Mouse (Mus musculus): ENCODE results near the gene Tmem98. TPM values are rescaled to one million over a fixed set of nuclear protein-coding genes. Genes with fewer than 3 reads are reported as not detected.

Gene Tmem98
- polyA plus RNA-seq, 1 experiment from 2014 or later: 111 TPM

DNA sequence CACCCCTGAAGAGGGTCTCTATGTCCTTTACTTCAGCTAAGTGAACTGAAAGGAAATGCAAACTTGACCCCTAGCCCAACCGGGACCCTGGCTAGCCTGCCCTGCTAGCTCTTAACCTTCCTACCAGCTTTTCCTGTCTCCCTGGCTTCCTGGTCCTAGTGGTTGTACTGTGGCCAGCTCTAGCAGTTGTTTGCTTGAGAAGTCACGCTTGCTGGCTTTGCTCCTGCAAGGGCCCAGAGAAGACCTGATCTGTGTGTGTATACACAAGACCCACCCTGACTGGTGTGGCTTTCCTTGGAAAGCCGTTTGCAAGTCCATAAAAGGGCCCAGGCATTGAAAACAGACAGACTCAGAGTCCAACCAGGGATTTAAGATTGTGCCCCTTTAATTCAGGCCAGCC, 7.3 kb upstream of the Tmem98 start:
- Histone ChIP-seq H3K9ac (ENCODE audit: low read length) (0 out of 2 replicates have a peak overlapping the region, but pooled peaks have one; percentile 14), H3K4me1 (ENCODE audit: control insufficient read depth, insufficient read depth, low read length) (peaks cover 9% of the 10 kb centered on the region), H3K27ac (ENCODE audit: low read length) (peak overlapping the region; percentile 88), H3K4me2 (ENCODE audit: low read depth, low read length) (peak overlapping the region; percentile 8; the same call in 1 of the 2 replicates), H3K4me3 (replicated peaks; ENCODE audit: low read length) (no peak overlapping the region), H3K27me3 (ENCODE audit: control insufficient read depth, insufficient read depth, low read length) (no peaks in the 10 kb centered on the region), H3K9me3 (replicated peaks; ENCODE audit: control insufficient read depth, low read length) (no peaks in the 10 kb centered on the region), H3K36me3 (ENCODE audit: control insufficient read depth, insufficient read depth, low read length) (no peaks in the 10 kb centered on the region)
- ATAC-seq (ENCODE audit: insufficient read depth, low FRiP score): peak; percentile 88
- 28% methylated on average over 3 of the region's 3 CpGs for whole genome bisulfite sequencing

DNA sequence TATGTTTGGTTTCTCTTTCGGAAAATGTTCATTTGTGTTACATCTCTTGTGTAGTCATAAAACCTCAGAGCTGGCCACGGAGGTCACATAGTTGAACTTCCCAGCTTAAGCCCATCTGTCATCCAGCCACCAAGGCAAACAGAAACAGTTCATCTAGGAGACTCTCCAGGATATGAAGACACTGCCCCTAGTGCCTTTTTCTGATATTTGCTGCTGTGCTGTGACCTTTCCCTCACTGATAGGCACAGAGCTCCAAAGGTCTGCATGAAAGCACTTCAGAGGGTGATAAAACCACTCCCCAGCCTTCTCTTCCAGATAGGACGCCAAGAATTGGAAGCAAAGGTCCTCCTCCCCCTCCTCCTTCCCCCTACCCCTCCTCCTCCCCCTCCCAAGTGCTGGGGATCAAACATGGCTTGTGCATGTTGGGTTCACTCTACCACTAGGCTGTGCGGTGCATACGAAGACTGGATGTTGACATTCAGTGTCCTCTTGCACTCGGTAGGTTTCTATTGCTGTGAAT, 1.4 kb upstream of the Tmem98 start:
- no peak overlapping the region for H3K4me3 ChIP-seq (replicated peaks; ENCODE audit: low read length)
- H3K36me3 ChIP-seq (ENCODE audit: control insufficient read depth, insufficient read depth, low read length): no peaks in the 10 kb centered on the region
- H3K9me3 ChIP-seq (replicated peaks; ENCODE audit: control insufficient read depth, low read length): no peaks in the 10 kb centered on the region
- 0 out of 2 replicates have a peak overlapping the region, but pooled peaks have one; percentile 90 for H3K27ac ChIP-seq (ENCODE audit: low read length)
- ATAC-seq (ENCODE audit: insufficient read depth, low FRiP score): peak; percentile 19; the same call in 1 of the 2 replicates
- H3K4me1 ChIP-seq (ENCODE audit: control insufficient read depth, insufficient read depth, low read length): peaks cover 16% of the 10 kb centered on the region
- no peak overlapping the region for H3K9ac ChIP-seq (ENCODE audit: low read length)
- WGBS: 50% methylated on average over 6 of the region's 6 CpGs
- no peaks in the 10 kb centered on the region for H3K27me3 ChIP-seq (ENCODE audit: control insufficient read depth, insufficient read depth, low read length)
- no peak overlapping the region for H3K4me2 ChIP-seq (ENCODE audit: low read depth, low read length)

DNA sequence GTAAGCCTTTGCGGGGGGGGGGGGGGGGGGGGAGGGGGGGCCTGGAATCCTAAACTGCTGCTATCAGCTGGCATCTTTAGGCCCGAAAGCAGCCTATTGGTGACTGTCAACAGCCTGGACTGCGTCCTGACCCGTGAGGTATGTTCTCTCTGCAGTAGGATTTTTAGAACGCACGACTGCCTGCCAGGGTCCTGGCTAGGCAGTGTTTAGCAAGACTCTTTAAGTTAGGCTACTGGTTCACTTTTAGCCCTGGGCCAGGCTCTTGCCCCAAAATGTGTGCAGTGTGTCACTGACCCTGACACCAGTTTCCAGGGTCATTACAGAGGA, 346 bp upstream of the Tmem98 start:
- no peaks in the 10 kb centered on the region for H3K27me3 ChIP-seq (ENCODE audit: control insufficient read depth, insufficient read depth, low read length)
- peak overlapping the region; percentile 91 for H3K9ac ChIP-seq (ENCODE audit: low read length)
- no peaks in the 10 kb centered on the region for H3K9me3 ChIP-seq (replicated peaks; ENCODE audit: control insufficient read depth, low read length)
- 20% methylated on average over 5 of the region's 6 CpGs for WGBS
- no peaks in the 10 kb centered on the region; the same call in 1 of the 2 replicates for H3K36me3 ChIP-seq (ENCODE audit: control insufficient read depth, insufficient read depth, low read length)
- H3K27ac ChIP-seq (ENCODE audit: low read length): peak overlapping the region; percentile 90
- peaks cover 16% of the 10 kb centered on the region for H3K4me1 ChIP-seq (ENCODE audit: control insufficient read depth, insufficient read depth, low read length)
- peak overlapping the region; percentile 63 for H3K4me3 ChIP-seq (replicated peaks; ENCODE audit: low read length)
- H3K4me2 ChIP-seq (ENCODE audit: low read depth, low read length): peak overlapping the region; percentile 80
- ATAC-seq (ENCODE audit: insufficient read depth, low FRiP score): peak; percentile 22; the same call in 1 of the 2 replicates

DNA sequence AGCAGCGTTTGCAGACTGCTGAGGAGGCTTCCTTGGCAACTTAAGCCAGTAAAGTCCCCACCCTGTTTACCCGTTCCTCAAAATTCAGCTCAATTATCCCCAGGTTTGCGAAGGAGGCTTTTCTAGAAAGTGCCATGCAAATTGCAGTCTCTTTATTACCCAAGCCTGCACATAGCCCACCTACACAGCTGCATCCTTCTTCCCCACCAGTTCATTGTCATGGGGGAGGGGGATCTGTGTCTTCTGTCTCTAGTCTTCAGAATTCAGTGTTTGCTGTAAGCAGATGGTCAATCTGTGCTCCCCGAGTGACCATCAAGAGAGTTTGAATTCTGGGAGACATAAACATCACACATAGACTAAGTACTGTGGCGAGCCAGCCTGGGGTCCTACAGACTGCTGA, 1.2 kb downstream of the Tmem98 start:
- Histone ChIP-seq H3K4me3 (replicated peaks; ENCODE audit: low read length) (peak overlapping the region; percentile 63), H3K9ac (ENCODE audit: low read length) (peak overlapping the region; percentile 91), H3K36me3 (ENCODE audit: control insufficient read depth, insufficient read depth, low read length) (no peaks in the 10 kb centered on the region; the same call in 1 of the 2 replicates), H3K9me3 (replicated peaks; ENCODE audit: control insufficient read depth, low read length) (no peaks in the 10 kb centered on the region), H3K27ac (ENCODE audit: low read length) (0 out of 2 replicates have a peak overlapping the region, but pooled peaks have one; percentile 1), H3K4me1 (ENCODE audit: control insufficient read depth, insufficient read depth, low read length) (peaks cover 16% of the 10 kb centered on the region), H3K27me3 (ENCODE audit: control insufficient read depth, insufficient read depth, low read length) (no peaks in the 10 kb centered on the region), H3K4me2 (ENCODE audit: low read depth, low read length) (peak overlapping the region; percentile 80)
- no peak for ATAC-seq (ENCODE audit: insufficient read depth, low FRiP score)
- WGBS: 12% methylated on average over 5 of the region's 5 CpGs

DNA sequence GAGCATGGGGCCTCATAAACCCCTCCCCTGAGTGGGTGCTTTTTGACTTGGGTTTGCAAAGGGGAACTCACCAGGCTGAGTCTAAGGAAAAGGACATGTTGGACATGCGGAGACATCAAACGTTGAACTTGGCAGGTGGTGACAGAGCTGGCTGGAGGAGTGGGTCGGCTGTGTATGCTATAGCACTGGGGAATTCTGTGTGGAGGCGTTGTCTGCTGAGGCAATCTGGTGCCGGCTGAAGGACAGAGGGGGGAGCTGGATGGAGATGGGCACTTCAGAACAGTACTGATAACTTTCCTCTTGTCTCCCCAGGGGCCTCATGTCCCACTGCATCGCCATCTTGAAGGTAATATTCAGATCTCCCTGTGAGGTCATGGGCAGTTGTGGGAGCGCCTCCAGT, 5.4 kb downstream of the Tmem98 start:
- Histone ChIP-seq H3K27ac (ENCODE audit: low read length) (no peak overlapping the region), H3K4me1 (ENCODE audit: control insufficient read depth, insufficient read depth, low read length) (peaks cover 14% of the 10 kb centered on the region), H3K4me2 (ENCODE audit: low read depth, low read length) (no peak overlapping the region), H3K36me3 (ENCODE audit: control insufficient read depth, insufficient read depth, low read length) (peaks cover 5% of the 10 kb centered on the region; the same call in 1 of the 2 replicates), H3K9me3 (replicated peaks; ENCODE audit: control insufficient read depth, low read length) (no peaks in the 10 kb centered on the region), H3K4me3 (replicated peaks; ENCODE audit: low read length) (no peak overlapping the region), H3K9ac (ENCODE audit: low read length) (no peak overlapping the region), H3K27me3 (ENCODE audit: control insufficient read depth, insufficient read depth, low read length) (no peaks in the 10 kb centered on the region)
- ATAC-seq (ENCODE audit: insufficient read depth, low FRiP score): no peak
- 89% methylated on average over 7 of the region's 7 CpGs for WGBS

DNA sequence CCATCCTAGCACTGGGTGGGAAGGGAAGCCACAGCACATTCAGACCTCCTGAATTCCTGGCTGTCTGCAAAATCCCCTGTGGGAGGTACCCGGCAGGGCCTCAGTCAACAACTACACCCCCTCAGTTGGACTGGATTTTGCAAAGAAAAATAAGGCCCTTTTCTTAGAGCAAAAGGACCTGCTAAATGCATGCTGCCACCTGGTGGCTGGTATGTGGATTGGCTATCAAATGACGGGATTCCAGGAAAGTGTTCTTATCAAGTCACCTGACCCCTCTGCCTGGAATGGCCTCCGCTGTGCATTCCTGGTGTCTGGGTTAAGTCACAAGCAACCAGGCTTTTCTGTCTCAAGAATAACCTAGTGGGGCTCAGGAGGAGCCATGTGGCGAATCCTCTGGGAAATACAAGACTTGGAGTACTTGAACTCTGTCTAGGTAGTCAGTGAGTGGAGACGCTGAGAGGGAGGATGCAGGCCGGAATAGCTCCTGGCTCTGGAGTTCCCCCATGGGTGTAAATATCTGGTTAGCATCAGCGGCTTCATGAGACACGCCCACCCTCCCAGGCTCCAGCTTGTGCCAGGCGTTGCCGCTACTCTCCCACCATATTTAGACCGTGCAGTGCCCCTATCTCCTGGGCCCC, 8.2 kb downstream of the Tmem98 start:
- peaks cover 10% of the 10 kb centered on the region for H3K36me3 ChIP-seq (ENCODE audit: control insufficient read depth, insufficient read depth, low read length)

DNA sequence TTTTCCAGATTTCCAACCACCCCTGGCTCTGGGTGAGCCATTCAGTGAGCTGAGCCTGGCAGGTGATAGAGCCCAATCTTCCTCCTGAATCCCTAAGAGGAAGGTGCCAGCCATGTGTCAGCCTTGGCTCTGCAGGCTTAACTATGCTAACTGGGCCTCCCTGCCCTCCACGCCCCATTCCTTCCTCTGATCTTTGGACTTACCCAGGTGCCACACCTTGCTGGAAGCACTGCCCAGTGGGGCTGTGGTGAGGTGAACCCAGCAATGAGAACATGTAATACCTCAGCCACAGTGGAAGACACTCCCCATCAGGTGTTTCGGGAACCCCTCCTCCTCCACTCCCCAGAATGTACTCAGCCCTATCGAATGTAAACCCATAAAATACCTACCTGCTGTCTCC, 10.1 kb downstream of the Tmem98 start:
- 0 out of 2 replicates have a peak overlapping the region, but pooled peaks have one; percentile 35 for H3K9ac ChIP-seq (ENCODE audit: low read length)
- 71% methylated on average over 3 of the region's 3 CpGs for WGBS
- peaks cover 7% of the 10 kb centered on the region for H3K4me1 ChIP-seq (ENCODE audit: control insufficient read depth, insufficient read depth, low read length)
- H3K9me3 ChIP-seq (replicated peaks; ENCODE audit: control insufficient read depth, low read length): no peaks in the 10 kb centered on the region
- no peak overlapping the region for H3K4me3 ChIP-seq (replicated peaks; ENCODE audit: low read length)
- no peak overlapping the region for H3K4me2 ChIP-seq (ENCODE audit: low read depth, low read length)
- H3K27ac ChIP-seq (ENCODE audit: low read length): peak overlapping the region; percentile 90
- no peaks in the 10 kb centered on the region for H3K27me3 ChIP-seq (ENCODE audit: control insufficient read depth, insufficient read depth, low read length)
- H3K36me3 ChIP-seq (ENCODE audit: control insufficient read depth, insufficient read depth, low read length): peaks cover 10% of the 10 kb centered on the region; the same call in 1 of the 2 replicates
- peak; percentile 94 for ATAC-seq (ENCODE audit: insufficient read depth, low FRiP score)

More for the DNA sequence above, 8.2 kb downstream of the Tmem98 start:
- peak overlapping the region; percentile 7; the same call in 1 of the 2 replicates for H3K9ac ChIP-seq (ENCODE audit: low read length)
- WGBS: 33% methylated on average over 11 of the region's 11 CpGs
- no peaks in the 10 kb centered on the region for H3K9me3 ChIP-seq (replicated peaks; ENCODE audit: control insufficient read depth, low read length)
- no peaks in the 10 kb centered on the region for H3K27me3 ChIP-seq (ENCODE audit: control insufficient read depth, insufficient read depth, low read length)
- peak overlapping the region; percentile 18 for H3K4me2 ChIP-seq (ENCODE audit: low read depth, low read length)
- peaks cover 7% of the 10 kb centered on the region for H3K4me1 ChIP-seq (ENCODE audit: control insufficient read depth, insufficient read depth, low read length)
- no peak overlapping the region for H3K4me3 ChIP-seq (replicated peaks; ENCODE audit: low read length)
- peak; percentile 37; the same call in 1 of the 2 replicates for ATAC-seq (ENCODE audit: insufficient read depth, low FRiP score)
- peak overlapping the region; percentile 90 for H3K27ac ChIP-seq (ENCODE audit: low read length)

DNA sequence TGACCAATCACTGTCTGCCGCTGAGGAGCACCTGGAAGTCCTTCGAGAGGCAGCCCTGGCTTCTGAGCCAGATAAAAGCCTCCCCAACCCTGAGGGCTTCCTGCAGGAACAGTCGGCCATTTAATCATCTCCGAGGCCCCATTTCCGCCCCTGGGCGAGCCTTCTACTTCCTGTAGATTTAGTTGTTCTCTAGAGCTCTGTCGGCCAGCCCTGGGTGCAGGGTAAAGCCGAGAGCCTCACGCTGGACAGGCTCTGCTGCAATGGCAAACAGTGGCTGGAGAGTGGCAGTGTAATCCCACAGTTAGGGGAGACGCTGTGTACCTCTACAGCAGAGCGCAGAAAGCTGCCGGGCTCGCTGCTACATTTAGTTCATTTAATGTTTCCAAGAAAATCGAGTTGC, 11.3 kb downstream of the Tmem98 start:
- no peaks in the 10 kb centered on the region for H3K9me3 ChIP-seq (replicated peaks; ENCODE audit: control insufficient read depth, low read length)
- no peak overlapping the region for H3K4me3 ChIP-seq (replicated peaks; ENCODE audit: low read length)
- ATAC-seq (ENCODE audit: insufficient read depth, low FRiP score): no peak
- peaks cover 10% of the 10 kb centered on the region; the same call in 1 of the 2 replicates for H3K36me3 ChIP-seq (ENCODE audit: control insufficient read depth, insufficient read depth, low read length)
- H3K27ac ChIP-seq (ENCODE audit: low read length): peak overlapping the region; percentile 46
- WGBS: 50% methylated on average over 14 of the region's 14 CpGs
- H3K9ac ChIP-seq (ENCODE audit: low read length): no peak overlapping the region
- H3K27me3 ChIP-seq (ENCODE audit: control insufficient read depth, insufficient read depth, low read length): no peaks in the 10 kb centered on the region
- no peak overlapping the region; the same call in 1 of the 2 replicates for H3K4me2 ChIP-seq (ENCODE audit: low read depth, low read length)
- H3K4me1 ChIP-seq (ENCODE audit: control insufficient read depth, insufficient read depth, low read length): peaks cover 7% of the 10 kb centered on the region

DNA sequence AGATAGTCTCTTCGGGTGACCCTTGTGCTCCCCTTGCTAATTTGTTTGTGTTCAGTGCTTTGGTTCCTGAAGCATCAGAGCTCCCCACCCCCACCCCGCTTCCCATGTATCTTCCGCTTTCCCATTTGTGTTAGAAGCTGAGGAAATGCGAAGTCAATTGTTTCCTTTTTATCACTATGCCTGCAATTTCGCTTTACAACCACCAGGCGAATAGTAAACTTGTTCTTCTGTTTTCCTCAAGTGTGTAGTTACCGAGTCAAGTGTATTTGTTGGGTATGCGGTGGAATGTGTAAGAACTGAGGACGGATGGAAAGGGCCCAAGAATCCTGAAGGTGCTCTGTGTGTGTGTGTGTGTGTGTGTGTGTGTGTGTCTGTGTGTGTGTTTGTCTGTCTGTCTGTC, 11.8 kb downstream of the Tmem98 start:
- 82% methylated on average over 9 of the region's 9 CpGs for whole genome bisulfite sequencing
- H3K27ac ChIP-seq (ENCODE audit: low read length): no peak overlapping the region
- ATAC-seq (ENCODE audit: insufficient read depth, low FRiP score): no peak

More for the DNA sequence above, 11.8 kb downstream of the Tmem98 start:
- no peaks in the 10 kb centered on the region for H3K9me3 ChIP-seq (replicated peaks; ENCODE audit: control insufficient read depth, low read length)
- H3K4me3 ChIP-seq (replicated peaks; ENCODE audit: low read length): no peak overlapping the region
- H3K27me3 ChIP-seq (ENCODE audit: control insufficient read depth, insufficient read depth, low read length): no peaks in the 10 kb centered on the region
- peaks cover 10% of the 10 kb centered on the region; the same call in 1 of the 2 replicates for H3K36me3 ChIP-seq (ENCODE audit: control insufficient read depth, insufficient read depth, low read length)
- H3K9ac ChIP-seq (ENCODE audit: low read length): no peak overlapping the region
- peaks cover 7% of the 10 kb centered on the region for H3K4me1 ChIP-seq (ENCODE audit: control insufficient read depth, insufficient read depth, low read length)
- no peak overlapping the region for H3K4me2 ChIP-seq (ENCODE audit: low read depth, low read length)

Measured in stomach, embryonic 16.5 days (tissue).